Mouse (Mus musculus): ENCODE measurements around the gene Usp30. TPM values are rescaled to one million over a fixed set of nuclear protein-coding genes. Genes with fewer than 3 reads are reported as not detected.

Usp30 gene
- total RNA-seq, 2 experiments from 2014 or later: 22.8 to 28.8 TPM

DNA sequence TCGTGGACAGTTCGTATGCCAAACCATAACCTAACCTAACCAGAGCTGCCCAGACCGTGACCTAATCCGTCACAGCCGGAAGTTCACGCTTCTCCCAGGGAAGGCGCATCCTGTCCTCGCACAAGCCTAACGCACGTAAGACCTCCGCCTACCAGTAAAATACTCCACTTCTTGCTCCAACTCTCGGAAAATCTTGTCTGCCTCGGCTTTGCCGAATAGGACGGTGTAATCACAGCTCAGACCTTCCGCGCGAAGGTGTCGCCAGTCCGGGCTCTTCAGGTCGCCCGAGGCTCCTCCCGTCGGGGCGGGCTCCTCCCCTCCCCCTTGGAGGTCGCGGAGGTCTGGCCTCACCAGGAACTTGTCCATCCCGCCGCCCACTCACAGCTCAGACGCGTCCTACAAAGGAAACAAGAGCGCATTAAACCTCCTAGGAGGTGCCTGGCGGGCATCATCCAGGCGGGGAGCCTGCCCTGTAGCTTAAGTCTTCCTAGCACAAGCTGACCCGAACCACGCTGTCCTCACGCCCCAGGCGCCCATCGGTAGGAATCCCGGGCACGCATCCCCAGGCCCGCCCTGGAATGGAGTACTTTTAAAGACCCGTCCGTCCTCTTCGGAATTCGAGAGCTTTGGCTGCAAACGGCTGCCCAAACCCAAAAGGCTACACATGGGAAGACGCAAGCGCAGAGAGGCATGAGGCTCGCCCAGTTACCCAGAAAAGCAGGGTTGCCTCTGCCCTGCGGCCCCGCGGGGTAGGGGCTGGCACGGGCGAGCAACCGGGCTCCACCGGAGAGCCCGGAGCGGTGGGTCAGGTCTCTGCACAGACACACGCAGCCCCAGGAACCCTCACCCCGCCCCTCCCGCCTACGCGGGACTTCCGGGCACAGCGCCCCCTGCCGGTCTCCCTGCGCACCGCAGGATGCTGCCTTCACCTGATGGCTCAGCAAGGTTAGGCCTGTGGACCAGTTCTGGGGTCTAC lies 62.4 kb downstream of the Usp30 start, which contains the start of gene Alkbh2:
Gene Alkbh2, minus strand, starts transcription at position 845 of the 976 bp plus-strand sequence.
- DNase-seq: peak; percentile 93

DNA sequence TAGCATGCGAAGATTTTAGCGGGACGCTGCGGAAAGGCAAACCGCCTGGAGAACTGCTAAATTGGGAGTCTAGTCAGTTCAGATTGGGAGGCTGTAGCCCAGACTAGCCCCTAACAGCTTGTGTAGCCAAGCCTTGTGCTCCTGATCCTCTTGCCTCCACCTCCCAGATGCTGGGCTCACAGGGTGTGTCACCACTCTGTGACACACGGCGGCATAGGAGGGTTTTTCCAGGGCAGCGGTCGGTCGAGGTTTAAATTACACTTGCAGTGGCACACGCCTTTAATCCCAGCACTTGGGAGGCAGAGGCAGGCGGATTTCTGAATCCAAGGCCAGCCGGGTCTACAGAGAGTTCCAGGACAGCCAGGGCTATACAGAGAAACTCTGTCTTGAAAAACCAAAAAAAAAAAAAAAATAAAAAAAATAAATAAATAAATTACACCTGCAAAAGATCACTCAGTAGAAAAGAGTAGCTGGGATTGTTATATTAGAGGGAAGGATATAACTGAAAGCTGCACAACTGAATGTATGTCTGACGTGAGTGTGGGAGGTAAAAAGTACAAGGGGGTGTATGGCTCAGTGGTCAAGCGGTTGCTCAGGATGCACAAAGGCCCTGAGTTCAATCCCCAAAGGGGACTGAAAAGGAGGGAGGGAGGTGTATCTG lies 64.4 kb downstream of the Usp30 start:
- no peak for DNase-seq

GRCm38 (mm10) chr5:114130211-114130605 lies 64.9 kb downstream of the Usp30 start, which contains the start of gene Ung:
TSS of gene Ung (plus strand) at chr5:114130386.
- peak; percentile 71 for DNase-seq

- peak; percentile 96 for DNase-seq
These were observed 65.6 kb downstream of the Usp30 start for GRCm38 (mm10) chr5:114130698-114131520.

DNA sequence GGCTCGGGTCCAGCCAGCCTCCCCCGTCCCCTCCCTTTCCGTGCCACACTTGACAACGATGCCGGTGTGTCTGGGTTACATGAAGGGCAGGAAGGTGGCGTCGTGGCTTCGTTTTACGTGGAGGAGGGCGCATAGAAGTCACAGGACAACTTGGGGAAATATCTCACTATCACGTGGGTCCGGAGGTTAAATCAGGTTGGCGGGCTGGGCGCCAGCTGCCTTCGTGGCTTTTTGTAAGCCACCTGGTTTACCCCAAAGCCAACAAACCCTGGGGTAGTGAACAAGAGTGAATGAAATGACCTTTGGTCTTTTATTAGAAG lies 66.2 kb downstream of the Usp30 start:
- peak; percentile 75 for DNase-seq

DNA sequence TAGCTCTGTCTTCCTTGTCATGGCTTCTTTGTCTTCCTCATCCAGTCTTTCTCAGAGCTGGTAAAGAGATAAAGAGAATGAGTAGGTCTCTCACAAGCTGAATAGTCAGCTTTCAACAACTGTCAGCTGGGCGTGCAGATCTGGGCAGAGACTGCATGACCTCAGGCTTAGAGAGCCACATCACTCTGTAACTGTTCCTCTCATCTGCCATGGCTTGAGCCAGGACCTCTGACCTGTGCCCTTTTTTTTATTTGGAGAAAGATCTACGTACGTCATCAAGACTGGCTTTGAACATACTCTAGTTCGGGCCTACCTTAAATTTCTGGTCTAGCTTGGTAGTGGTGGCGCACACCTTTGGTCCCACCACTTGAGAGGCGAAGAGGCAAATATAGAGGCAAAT lies 67.6 kb downstream of the Usp30 start:
- DNase-seq: no peak

DNA sequence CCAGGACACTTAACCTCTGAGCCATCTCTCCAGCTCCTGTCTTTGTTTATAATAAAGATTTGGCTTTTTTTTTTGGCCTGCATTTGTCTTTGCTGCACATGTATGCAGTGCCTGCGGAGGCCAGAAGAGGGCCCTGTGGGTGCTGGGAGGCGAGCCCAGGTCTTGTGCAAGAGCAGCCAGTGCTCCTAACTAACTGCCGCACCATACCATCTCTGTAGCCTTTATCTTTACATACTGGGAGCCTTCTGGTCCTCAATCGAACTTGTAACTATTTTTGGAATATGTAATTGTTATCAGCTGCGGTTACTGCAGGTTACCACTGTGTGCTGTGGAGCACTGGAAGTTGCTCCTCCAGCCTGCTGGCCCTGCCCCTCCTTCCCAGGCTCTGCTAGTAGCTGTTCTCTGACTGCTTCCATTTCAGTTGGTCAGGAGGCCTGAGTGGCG lies 68.9 kb downstream of the Usp30 start:
- peak; percentile 90 for DNase-seq

DNA sequence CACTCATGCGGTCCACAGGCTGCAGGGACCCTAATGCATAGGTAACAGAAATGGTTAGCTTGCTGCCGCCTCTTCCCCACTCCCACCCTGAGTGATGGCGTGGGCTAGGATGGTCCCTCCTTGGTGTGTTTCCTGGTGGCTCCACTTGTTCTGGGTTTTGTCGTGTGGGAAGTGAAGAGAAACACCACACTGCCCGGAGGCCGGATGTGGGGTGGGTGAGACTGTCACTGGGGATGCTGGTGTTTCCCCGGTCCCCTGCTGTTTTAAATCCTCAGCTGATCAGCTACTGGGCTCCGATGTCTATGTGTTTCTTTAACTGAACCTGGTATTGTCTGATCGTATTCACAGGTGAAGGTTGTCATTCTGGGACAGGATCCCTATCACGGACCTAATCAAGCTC lies 70.3 kb downstream of the Usp30 start:
- no peak for DNase-seq

DNA sequence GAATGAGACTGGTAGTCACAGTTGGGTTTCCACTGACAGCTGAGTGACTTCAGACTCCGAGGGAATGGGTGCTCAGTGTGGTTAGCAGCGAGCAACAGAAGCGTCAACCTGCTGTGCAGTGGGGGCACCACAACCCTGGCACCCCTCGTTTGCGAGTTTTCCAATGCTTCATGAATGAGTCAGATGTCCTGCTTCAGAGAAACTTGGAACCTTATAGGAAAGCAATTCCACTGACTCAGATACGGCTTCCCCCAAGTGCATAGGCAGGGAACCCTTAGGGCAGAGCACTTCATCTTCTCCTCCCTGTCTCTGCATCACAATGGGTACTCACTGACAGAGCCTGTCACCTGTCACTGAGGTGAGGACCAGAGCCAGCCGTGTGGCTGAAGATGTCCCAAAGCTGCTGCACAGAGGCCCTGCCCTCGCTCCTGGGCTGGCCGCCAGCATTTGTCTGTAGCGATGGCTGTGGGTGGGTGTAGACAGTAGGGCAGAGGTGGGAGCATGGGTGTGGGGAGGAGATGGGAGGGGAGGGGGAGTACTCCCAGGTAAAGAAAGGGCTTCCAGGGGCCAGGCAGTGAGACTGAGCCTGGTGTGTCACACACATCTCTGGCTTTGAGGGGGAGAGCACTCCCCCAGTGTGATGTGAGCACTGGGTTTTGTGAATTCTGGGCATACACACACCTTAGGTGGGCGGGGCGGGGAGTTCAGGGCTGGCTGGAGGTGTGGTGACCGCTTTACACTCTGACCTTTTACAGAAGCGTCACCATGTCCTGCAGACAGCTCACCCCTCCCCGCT lies 72.4 kb downstream of the Usp30 start:
- peak; percentile 43 for DNase-seq

DNA sequence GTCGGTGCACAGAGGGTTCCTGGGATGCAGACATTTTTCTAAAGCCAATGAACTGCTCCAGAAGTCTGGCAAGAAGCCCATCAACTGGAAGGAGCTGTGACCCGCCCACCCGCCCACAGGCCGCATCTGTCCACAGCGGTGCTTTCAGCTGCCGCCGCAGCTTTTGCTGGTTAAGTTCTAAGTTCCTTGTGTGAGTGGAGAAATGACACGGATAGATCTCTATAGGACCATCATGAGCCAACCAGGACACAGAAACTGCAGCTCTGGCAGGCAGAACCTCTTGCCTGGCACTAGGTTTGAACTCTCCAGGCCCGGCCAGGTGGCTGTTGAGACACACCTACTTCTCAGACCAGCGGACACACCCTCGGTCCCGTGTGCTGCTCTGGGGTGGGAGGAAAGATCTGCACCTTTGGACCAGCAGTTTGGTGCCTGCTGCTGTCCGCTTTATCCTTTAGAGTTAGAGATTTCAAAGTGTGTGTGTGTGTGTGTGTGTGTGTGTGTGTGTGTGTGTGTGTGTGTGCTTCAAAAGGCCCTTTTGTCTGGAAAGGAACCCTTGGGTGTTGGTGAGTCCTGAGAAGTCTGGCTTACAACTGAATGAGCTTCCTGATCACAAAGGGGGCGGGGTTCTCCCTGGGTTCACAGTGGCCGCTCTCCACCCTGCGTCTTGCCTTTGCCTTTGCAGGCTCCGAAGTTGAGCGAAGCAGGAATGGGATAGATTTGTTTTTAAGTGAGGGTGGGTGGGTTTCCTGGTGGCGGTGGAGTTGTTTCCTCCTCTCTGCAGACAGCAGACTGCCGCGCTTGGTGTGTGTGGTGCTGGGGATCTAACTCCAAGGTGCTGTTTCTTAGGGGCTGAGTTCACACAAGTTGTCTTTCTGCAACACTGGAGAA lies 73.3 kb downstream of the Usp30 start:
- DNase-seq: peak; percentile 45

- peak; percentile 94 for DNase-seq
These were observed 73.9 kb downstream of the Usp30 start for GRCm38 (mm10) chr5:114139175-114139574.

DNA sequence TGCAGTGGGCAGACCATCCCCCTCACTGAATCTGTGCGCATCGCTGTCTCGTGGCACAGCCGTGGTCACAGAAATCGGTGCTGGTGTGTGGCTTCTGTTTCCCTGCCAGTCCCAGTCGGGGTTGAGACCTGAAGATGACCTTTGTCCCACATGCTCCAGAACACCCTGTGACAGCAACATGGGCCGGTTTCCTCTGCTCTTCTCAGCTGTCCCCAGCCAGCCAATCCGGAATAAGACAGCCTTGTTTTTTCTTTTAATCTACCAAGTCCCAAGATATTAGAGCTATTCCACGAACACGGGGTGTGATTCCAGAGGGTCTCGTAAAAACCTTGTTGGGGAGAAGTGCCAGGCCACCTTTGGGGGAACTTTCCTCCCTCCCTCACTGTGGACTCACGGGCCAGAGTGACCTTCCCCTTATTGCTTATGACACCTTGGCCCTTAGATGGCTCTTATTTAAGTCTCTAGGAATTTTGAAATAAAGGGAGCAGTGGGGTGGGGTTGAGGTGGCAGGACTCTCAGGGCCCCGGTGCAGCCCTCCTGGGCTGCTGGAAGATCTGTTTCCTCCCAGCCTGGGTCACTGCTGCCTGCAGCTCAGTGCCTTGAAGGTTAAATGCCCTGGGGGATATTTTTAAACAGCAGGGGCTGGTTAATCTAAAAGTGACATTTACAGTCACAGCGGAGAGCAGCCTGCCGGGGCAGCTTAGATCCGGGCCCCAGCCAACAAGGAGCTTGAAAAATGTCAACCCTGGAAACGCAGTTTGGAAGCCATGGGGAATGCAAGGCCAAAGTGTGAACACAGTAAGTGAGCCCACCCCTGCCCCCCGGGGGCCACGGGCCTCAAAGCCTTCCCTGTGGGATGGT lies 81.0 kb downstream of the Usp30 start, which contains the start of gene Acacb:
Gene Acacb, plus strand, starts transcription at position 508 of the 861 bp plus-strand sequence.
- peak; percentile 68 for DNase-seq

DNA sequence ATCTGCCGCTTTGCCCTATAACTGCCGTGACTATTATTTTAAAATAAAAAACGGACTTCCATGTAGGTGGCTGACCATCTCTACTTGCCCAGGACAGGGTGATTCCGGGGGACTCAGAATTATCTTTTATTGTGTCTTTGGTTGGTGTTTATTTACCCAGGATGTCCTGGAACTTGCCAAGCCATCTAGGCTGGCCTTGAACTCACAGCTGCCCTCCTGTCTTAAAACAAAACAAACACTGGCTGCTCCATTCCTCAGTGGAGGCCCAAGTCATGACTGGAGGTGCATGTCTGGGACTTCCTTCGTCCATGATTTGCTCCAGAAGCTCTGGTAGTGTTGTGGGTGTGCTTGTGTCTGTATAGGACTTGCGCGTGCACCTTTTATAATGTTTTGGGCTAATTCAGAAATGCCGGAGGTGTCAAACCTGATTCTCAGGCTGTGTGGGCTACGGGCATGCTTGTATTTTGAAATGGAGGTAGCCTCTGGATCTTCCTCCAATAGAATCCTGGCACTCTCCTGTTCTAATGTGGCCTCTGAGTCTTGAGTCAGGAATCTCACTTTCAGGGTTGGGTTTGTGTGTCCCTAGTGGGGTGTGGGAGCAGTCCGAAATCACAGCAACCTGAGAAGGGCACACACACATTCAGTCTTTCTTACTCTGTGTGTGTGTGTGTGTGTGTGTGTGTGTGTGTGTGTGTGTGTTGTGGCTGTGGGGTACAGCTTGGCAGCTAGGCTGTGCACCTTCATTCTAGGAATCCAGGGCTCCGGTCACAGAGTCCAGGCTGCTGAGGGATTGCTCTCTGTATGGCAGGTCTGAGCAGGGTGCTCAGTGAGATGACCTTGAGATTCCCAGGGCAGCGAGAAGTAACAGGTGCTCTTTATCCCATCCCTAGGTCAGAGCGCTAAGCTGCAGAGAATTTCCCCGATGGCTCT lies 82.0 kb downstream of the Usp30 start:
- DNase-seq: no peak

- peak; percentile 56 for DNase-seq
These were observed 87.3 kb downstream of the Usp30 start for GRCm38 (mm10) chr5:114152359-114153092.

- DNase-seq: peak; percentile 52
These were observed 88.2 kb downstream of the Usp30 start for GRCm38 (mm10) chr5:114153490-114153889.

DNA sequence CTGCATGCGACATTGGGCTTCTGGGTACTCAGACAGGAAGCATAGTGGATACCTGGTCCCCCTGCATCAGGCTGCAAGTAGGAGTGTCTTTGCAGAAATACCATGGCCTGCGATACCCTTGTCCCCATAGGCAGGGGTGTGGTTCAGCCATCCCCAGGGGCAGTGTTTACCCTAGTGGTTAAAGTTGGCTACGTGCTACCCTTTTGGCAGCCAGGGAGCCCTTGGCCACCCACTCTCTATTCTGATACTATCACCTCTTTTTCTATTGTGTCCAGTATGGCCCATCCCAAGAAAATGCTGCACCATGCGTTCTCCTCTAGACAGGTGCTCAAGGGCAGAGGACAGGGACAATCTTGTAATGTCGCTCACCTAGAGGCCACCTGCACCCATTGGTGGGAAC lies 89.5 kb downstream of the Usp30 start:
- peak; percentile 53 for DNase-seq

- DNase-seq: peak; percentile 67
These were observed 90.1 kb downstream of the Usp30 start for GRCm38 (mm10) chr5:114155168-114155933.

All from adrenal gland, postnatal 10 days (tissue).